Mouse (Mus musculus) A20 (cell line): Measurements from ENCODE around the gene Gulp1.

Experiments
- DNase-seq: peaks from one replicate; pipeline ENCODE4 v3.0.0-alpha.2; 2011; ENCODE audit warnings: low read depth, low spot score

Gene Gulp1

GRCm38 (mm10) chr1:44720785-44721410 lies 169.6 kb downstream of the Gulp1 start:
- no peak for DNase-seq

- no peak for DNase-seq
Measured at GRCm38 (mm10) chr1:44741256-44741655, 189.9 kb downstream of the Gulp1 start.

- peak; percentile 23 for DNase-seq
Measured at GRCm38 (mm10) chr1:44745711-44746110, 194.4 kb downstream of the Gulp1 start.

GRCm38 (mm10) chr1:44750731-44751730 lies 199.7 kb downstream of the Gulp1 start:
- no peak for DNase-seq

GRCm38 (mm10) chr1:44778251-44778650 lies 226.9 kb downstream of the Gulp1 start:
- no peak for DNase-seq

- no peak for DNase-seq
Measured at GRCm38 (mm10) chr1:44803594-44804372, 252.5 kb downstream of the Gulp1 start.

- no peak for DNase-seq
Measured at GRCm38 (mm10) chr1:44806368-44806767, 255.1 kb downstream of the Gulp1 start.

- no peak for DNase-seq
Measured at GRCm38 (mm10) chr1:44810336-44810735, 259.0 kb downstream of the Gulp1 start.

- DNase-seq = no peak
Measured at GRCm38 (mm10) chr1:44833934-44834333, 282.6 kb downstream of the Gulp1 start.
